Mouse (Mus musculus) monocyte, adult 5-6 weeks (primary cell): ENCODE measurements around the gene Rab26. TPM values are rescaled to one million over a fixed set of nuclear protein-coding genes. Genes with fewer than 3 reads are reported as not detected.

ENCODE experiments used
- ATAC-seq: fragments of 153-309, 156-312 bp; replicated peaks from 2 replicates; pipeline ENCODE4 v1.8.0; 2017; ENCODE audit warnings: mild to moderate bottlenecking; ENCODE audit not compliant: low TSS enrichment, insufficient number of reproducible peaks, severe bottlenecking, poor library complexity, low FRiP score
- total RNA-seq: library from RNA; stranded (forward); fragments of 200-1000, 200-491, 200-594 nt; gene quantifications from 3 replicates; pipeline ENCODE4 v1.2.3, GENCODE M21; 2017

Gene Rab26
- total RNA-seq, 1 experiment from 2014 or later, result not detected

- no peak for ATAC-seq
Measured at GRCm38 (mm10) chr17:24488186-24488661, 45.8 kb downstream of the Rab26 start, which contains the start of gene Caskin1. Gene Caskin1, plus strand, starts transcription at chr17:24488601.

DNA sequence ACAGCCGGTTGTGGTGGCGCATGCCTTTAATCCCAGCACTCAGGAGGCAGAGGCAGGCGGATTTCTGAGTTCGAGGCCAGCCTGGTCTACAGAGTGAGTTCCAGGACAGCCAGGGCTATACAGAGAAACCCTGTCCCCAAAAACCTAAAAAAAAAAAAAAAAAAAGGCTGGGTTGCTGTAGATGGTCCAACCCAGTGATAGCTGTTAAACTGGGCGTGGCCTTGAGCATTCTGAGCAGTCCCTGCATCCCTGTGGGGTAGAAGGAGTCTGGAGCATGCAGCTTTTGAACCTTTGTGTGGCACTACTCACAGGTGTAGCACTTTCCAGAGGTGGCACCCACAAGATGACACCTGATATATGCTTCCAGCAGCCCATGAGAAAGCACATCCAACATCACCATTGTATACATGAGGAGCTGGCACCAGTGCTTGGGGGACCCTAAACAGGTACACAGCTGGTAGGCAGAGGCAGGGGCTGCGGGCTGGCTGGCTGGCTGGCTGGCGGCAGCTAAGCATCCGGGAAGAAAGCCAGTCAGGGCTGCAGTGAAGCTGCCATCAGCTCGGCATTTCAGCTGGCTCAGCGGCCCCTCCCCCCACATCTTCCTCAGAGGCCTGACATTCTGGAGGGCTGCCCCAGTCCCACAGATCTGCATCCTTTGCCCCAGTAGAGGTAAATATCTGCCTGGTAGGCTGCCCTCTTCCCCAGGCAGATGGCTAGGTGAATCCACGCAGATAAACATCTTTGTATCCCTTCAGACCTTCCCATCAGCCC is 48.7 kb downstream of the Rab26 start:
- ATAC-seq, result no peak

- ATAC-seq, result no peak
Measured at GRCm38 (mm10) chr17:24483495-24483894, 50.5 kb downstream of the Rab26 start.

- ATAC-seq, result no peak
Measured at GRCm38 (mm10) chr17:24481027-24481815, 52.8 kb downstream of the Rab26 start.

DNA sequence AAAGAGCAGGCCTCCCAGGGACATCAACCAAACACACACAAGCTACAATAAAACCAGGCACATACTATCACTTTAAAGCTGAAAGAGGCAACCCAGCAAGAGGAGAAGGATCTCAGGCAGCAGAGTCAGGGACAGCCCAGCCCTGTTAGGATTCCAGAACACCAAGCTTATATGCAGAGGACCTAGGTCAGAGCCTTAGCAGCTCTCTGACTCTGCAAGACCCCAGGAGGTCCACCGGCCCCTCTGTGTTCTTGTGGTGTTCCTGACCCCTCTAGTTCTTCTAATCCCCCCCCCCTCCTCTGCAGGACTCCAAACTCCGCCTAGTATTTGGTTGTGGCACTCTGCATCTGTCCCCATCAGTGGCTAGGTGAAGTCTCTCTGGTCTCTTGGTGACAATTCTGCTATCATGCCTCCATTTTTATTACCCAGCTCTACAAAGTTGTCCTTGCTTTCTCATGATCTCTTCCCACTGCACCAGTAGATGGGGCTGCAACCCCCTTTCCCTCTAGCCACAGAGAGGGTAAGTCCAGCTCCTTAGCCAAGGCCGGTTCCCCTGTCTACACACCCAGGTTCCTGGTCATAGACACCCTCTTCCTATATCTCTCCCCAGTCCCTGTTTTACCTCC is 53.7 kb downstream of the Rab26 start:
- ATAC-seq, result no peak

GRCm38 (mm10) chr17:24479431-24479830 is 54.6 kb downstream of the Rab26 start:
- no peak for ATAC-seq

- peak; percentile 93 for ATAC-seq
Measured at GRCm38 (mm10) chr17:24478663-24479380, 55.2 kb downstream of the Rab26 start, which contains the start of gene Mlst8. Gene Mlst8, minus strand, starts transcription at chr17:24479078.

DNA sequence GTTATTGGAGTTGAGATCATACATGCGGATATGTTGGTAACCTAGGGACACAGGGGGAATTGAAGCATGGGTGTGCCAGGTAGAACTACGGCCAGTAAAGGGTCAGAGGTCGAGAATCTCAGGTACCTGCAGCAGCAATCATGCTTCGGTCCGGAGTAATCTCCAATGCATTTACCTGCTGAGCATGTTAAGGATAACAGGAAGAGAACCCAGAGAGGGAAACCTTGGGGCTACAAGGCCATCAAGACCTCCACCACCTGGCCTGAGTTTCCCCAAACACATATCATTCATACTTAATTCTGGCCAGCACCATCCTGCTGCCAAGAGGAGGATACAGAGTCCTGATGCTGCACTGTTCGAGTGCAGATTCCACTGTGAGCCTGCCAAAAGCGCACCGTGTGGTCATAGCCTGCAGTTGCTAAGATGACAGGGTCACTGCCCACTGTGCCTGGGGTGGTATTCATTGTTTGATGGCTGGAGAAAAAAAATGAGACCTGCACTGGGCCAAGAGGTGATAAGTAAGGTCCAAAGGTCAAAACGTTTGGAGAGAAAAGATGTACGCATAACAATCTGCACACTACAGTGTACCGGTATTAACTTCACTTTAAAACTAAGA is 55.9 kb downstream of the Rab26 start:
- no peak for ATAC-seq

Other genes starting within 250 kb of the Rab26 start
- not detected in 3 replicates for gene Abca17, start 183.1 kb downstream of the Rab26 start, total RNA-seq
- 29.2 to 35.4 TPM (median 29.7 TPM) in 3 replicates for gene Abca3, start 182.3 kb downstream of the Rab26 start, total RNA-seq
- 84.3 to 102 TPM (median 99.4 TPM) in 3 replicates for gene Rnps1, start 119.6 kb downstream of the Rab26 start, total RNA-seq
- 22.1 to 36.2 TPM (median 26.0 TPM) in 3 replicates for gene Eci1, start 107.6 kb downstream of the Rab26 start, total RNA-seq
- 1.6 to 2.2 TPM in 2 of 3 replicates, not detected in the other for gene Dnase1l2, start 91.1 kb downstream of the Rab26 start, total RNA-seq
- 26.9 to 32.5 TPM (median 29.5 TPM) in 3 replicates for gene E4f1, start 63.9 kb downstream of the Rab26 start, total RNA-seq
- gene Pgp, start 63.8 kb downstream of the Rab26 start, total RNA-seq, result 8.4 to 10.1 TPM (median 9.1 TPM) in 3 replicates
- gene Bricd5, start 60.3 kb downstream of the Rab26 start, total RNA-seq, result 1.3 TPM in 1 of 3 replicates, not detected in the others
- gene Mlst8, start 55.1 kb downstream of the Rab26 start, total RNA-seq, result 8.4 to 19.3 TPM (median 11.2 TPM) in 3 replicates
- gene Caskin1, start 45.6 kb downstream of the Rab26 start, total RNA-seq, result not detected in 3 replicates
- gene Traf7, start 6.3 kb downstream of the Rab26 start, total RNA-seq, result 83.2 to 132 TPM (median 118 TPM) in 3 replicates
- 9.1 to 15.7 TPM (median 11.9 TPM) in 3 replicates for gene Pkd1, start 15.6 kb upstream of the Rab26 start, total RNA-seq
- gene Tsc2, start 98.4 kb upstream of the Rab26 start, total RNA-seq, result 20.2 to 53.0 TPM (median 29.4 TPM) in 3 replicates
- gene Nthl1, start 98.5 kb upstream of the Rab26 start, total RNA-seq, result 2.5 to 2.6 TPM in 2 of 3 replicates, not detected in the other
- 0.48 to 0.78 TPM in 2 of 3 replicates, not detected in the other for gene Slc9a3r2, start 116.1 kb upstream of the Rab26 start, total RNA-seq
- not detected in 3 replicates for gene Npw, start 124.2 kb upstream of the Rab26 start, total RNA-seq
- 14.6 to 21.7 TPM (median 15.7 TPM) in 3 replicates for gene Zfp598, start 135.5 kb upstream of the Rab26 start, total RNA-seq
- gene Syngr3, start 155.7 kb upstream of the Rab26 start, total RNA-seq, result not detected in 3 replicates
- gene Gfer, start 161.9 kb upstream of the Rab26 start, total RNA-seq, result 12.4 to 19.8 TPM (median 15.4 TPM) in 3 replicates
- gene Noxo1, start 162.0 kb upstream of the Rab26 start, total RNA-seq, result 0.48 to 3.0 TPM (median 2.1 TPM) in 3 replicates
- gene Tbl3, start 173.4 kb upstream of the Rab26 start, total RNA-seq, result 9.7 to 19.8 TPM (median 18.6 TPM) in 3 replicates
- gene Rnf151, start 183.9 kb upstream of the Rab26 start, total RNA-seq, result 2.8 TPM in 1 of 3 replicates, not detected in the others
- 428 to 669 TPM (median 533 TPM) in 3 replicates for gene Rps2, start 183.9 kb upstream of the Rab26 start, total RNA-seq
- gene Ndufb10, start 190.3 kb upstream of the Rab26 start, total RNA-seq, result 144 to 243 TPM (median 228 TPM) in 3 replicates
- 4.7 to 14.6 TPM (median 10.2 TPM) in 3 replicates for gene Rpl3l, start 193.6 kb upstream of the Rab26 start, total RNA-seq
- 248 to 361 TPM (median 344 TPM) in 3 replicates for gene Msrb1, start 202.4 kb upstream of the Rab26 start, total RNA-seq
- not detected in 3 replicates for gene Hs3st6, start 218.8 kb upstream of the Rab26 start, total RNA-seq